Mouse (Mus musculus) yolk sac, embryonic 10.5 days (tissue): ENCODE results near the gene Ptpn6.
A peak's percentile ranks its signal among the peaks of the same experiment; 100 is the strongest.

Experiments used
- DNase-seq: peaks from one replicate; pipeline ENCODE4 v3.0.0-alpha.2; 2017; ENCODE audit warnings: low spot score

Ptpn6 gene

GRCm38 (mm10) chr6:124738511-124739023, at the start of gene Ptpn6:
Gene Ptpn6, minus strand, starts transcription at chr6:124738714.
- DNase-seq = peak; percentile 89

GRCm38 (mm10) chr6:124787722-124788121, 49.2 kb upstream of the Ptpn6 start:
- no peak for DNase-seq

- DNase-seq = no peak
These were observed 48.4 kb upstream of the Ptpn6 start for GRCm38 (mm10) chr6:124786756-124787420.

GRCm38 (mm10) chr6:124782436-124782835, 43.9 kb upstream of the Ptpn6 start:
- DNase-seq = peak; percentile 36

GRCm38 (mm10) chr6:124780917-124781316, 42.4 kb upstream of the Ptpn6 start:
- DNase-seq = no peak

GRCm38 (mm10) chr6:124779984-124780416, 41.5 kb upstream of the Ptpn6 start:
- DNase-seq = no peak

- no peak for DNase-seq
These were observed 40.9 kb upstream of the Ptpn6 start, which contains the start of gene Lrrc23 for GRCm38 (mm10) chr6:124779222-124779983. Gene Lrrc23, minus strand, starts transcription at chr6:124779727.

- no peak for DNase-seq
These were observed 32.0 kb upstream of the Ptpn6 start for GRCm38 (mm10) chr6:124770511-124770910.

GRCm38 (mm10) chr6:124770013-124770412, 31.5 kb upstream of the Ptpn6 start:
- no peak for DNase-seq

- DNase-seq = peak; percentile 58
These were observed 30.7 kb upstream of the Ptpn6 start, which contains the start of gene Eno2 for GRCm38 (mm10) chr6:124769101-124769765. Gene Eno2, minus strand, starts transcription at chr6:124769673.

GRCm38 (mm10) chr6:124768704-124769044, 30.2 kb upstream of the Ptpn6 start:
- no peak for DNase-seq

- no peak for DNase-seq
These were observed 29.6 kb upstream of the Ptpn6 start for GRCm38 (mm10) chr6:124767920-124768703.

GRCm38 (mm10) chr6:124767536-124767919, 29.0 kb upstream of the Ptpn6 start:
- DNase-seq = no peak

GRCm38 (mm10) chr6:124765951-124766350, 27.4 kb upstream of the Ptpn6 start:
- no peak for DNase-seq

- peak; percentile 77 for DNase-seq
These were observed 20.7 kb upstream of the Ptpn6 start for GRCm38 (mm10) chr6:124759259-124759658.

- no peak for DNase-seq
These were observed 20.3 kb upstream of the Ptpn6 start for GRCm38 (mm10) chr6:124758849-124759232.

- no peak for DNase-seq
These were observed 19.7 kb upstream of the Ptpn6 start for GRCm38 (mm10) chr6:124757909-124758848.

- no peak for DNase-seq
These were observed 18.9 kb upstream of the Ptpn6 start for GRCm38 (mm10) chr6:124757351-124757880.

GRCm38 (mm10) chr6:124756652-124757350, 18.3 kb upstream of the Ptpn6 start:
- DNase-seq = peak; percentile 86
